Mouse (Mus musculus) duodenum, adult 2 months (tissue): Measurements from ENCODE around the gene Olfr180. TPM values are rescaled to one million over a fixed set of nuclear protein-coding genes. Genes with fewer than 3 reads are reported as not detected.

ENCODE experiments used
- polyA plus RNA-seq: library from polyadenylated mRNA; depleted of rRNA; stranded (reverse); fragments of >200 nt; gene quantifications from 2 replicates; pipeline ENCODE4 v1.2.3, GENCODE M21; 2012; ENCODE audit warnings: low replicate concordance; rRNA removed

Olfr180 gene
- polyA plus RNA-seq = not detected in 2 replicates

DNA sequence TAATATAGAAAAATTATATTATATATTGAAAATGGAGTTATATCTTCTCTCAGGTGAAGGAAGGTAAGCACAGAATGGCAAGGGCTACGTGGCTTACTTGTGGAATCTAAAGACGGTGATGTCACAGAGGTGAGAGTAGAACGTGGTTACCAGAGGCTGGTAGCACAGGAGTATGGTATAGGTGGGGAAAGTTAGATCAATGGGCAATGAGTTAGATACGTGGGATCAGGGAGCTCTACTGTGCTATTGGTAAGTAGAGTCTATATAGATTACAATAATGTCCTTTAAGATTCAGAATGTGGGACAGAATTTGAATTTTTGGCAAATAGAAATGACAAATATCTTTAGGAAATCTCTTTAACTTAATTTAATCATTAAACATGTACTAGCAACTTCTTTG is at the start of gene Olfr180:
Olfr180 (minus strand) TSS at position 101 of the 400 bp plus-strand sequence.

DNA sequence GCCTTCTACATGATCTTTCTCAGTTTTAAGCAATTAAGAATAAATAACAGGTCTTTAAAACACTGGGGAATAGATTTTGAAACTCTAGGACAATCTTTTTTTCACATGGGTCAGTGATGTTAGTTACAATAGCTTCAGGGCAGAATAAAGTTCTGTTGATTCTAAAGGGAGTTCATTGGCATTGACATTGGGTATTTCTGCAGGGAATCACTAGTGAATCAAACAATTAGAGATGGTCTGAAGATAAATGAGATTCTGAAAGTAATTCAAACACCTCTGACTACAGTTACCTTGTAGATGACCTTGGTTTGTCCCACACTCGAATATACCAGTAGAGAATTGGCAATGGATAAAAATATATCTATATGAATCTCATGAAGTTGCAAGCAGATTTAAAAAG is 537 bp downstream of the Olfr180 start, which contains the start of gene Olfr181:
Olfr181 (minus strand) TSS at position 101 of the 400 bp plus-strand sequence.

DNA sequence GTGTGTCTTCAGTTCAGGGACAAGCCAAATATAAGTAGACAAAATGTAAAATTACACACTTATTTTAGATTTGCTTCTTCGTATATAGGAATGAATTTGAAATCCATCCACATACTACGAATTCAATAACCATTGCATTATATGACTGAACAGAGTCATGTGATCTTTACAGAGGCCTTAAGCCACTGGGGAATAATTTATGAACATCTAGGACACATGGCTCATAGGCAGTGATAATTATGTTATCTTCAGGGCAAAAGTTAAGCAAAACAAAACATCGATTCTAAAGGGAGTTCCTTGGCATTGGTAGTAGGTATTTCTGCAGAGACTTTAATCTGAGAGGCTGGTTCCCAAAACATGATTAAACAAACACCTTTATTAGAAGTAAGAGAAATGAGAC is 37.2 kb downstream of the Olfr180 start, which contains the start of gene Olfr178:
Olfr178 (minus strand) TSS at position 101 of the 400 bp plus-strand sequence.

DNA sequence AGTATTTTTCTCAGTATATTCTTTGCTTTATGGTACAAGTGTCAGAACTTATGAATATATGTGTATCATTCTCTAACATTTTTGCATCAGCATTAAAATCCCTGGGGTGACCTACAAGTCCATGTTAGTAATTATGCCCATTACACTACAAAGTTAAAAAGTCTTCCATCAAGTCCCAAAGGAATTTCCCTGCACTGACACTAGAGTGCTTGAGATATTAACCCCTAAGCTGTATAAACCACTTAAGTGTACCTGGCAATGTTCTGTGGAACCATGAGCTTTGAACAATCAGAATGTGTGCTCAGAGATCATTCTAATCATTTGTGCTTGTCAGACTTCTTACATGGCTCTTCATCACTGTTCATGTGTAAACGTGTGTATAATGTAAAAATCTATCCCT is 54.5 kb downstream of the Olfr180 start, which contains the start of gene Olfr177:
Olfr177 (minus strand) TSS at position 101 of the 400 bp plus-strand sequence.

Other genes with a start within 250 kb of the Olfr180 start
- 0.08 and 0.14 TPM in 2 replicates for gene Gpr15, start 210.3 kb downstream of the Olfr180 start, polyA plus RNA-seq
- 63.5 and 112 TPM in 2 replicates for gene Cldnd1, start 201.5 kb downstream of the Olfr180 start, polyA plus RNA-seq
- not detected in 2 replicates for gene Olfr172, start 166.2 kb downstream of the Olfr180 start, polyA plus RNA-seq
- not detected in 2 replicates for gene Olfr173, start 129.1 kb downstream of the Olfr180 start, polyA plus RNA-seq
- not detected in 2 replicates for gene Olfr175-ps1, start 102.6 kb downstream of the Olfr180 start, polyA plus RNA-seq
- not detected in 2 replicates for gene Olfr177, start 54.6 kb downstream of the Olfr180 start, polyA plus RNA-seq
- gene Olfr178, start 37.3 kb downstream of the Olfr180 start, polyA plus RNA-seq = not detected in 2 replicates
- gene Olfr181, start 637 bp downstream of the Olfr180 start, polyA plus RNA-seq = not detected in 2 replicates
- not detected in 2 replicates for gene Olfr183, start 66.0 kb upstream of the Olfr180 start, polyA plus RNA-seq
- not detected in 2 replicates for gene Olfr186, start 100.9 kb upstream of the Olfr180 start, polyA plus RNA-seq
- not detected in 2 replicates for gene Olfr187, start 110.4 kb upstream of the Olfr180 start, polyA plus RNA-seq
- not detected in 2 replicates for gene Olfr190, start 148.6 kb upstream of the Olfr180 start, polyA plus RNA-seq
- gene Olfr191, start 160.4 kb upstream of the Olfr180 start, polyA plus RNA-seq = not detected in 2 replicates
- gene Olfr193, start 182.5 kb upstream of the Olfr180 start, polyA plus RNA-seq = not detected in 2 replicates
- not detected in 2 replicates for gene Olfr194, start 191.7 kb upstream of the Olfr180 start, polyA plus RNA-seq
- not detected in 2 replicates for gene Olfr195, start 217.7 kb upstream of the Olfr180 start, polyA plus RNA-seq
- not detected in 2 replicates for gene Olfr196, start 241.1 kb upstream of the Olfr180 start, polyA plus RNA-seq